Mouse (Mus musculus) spleen, adult 2 months (tissue): ENCODE results near the gene Grhl3. TPM values are rescaled to one million over a fixed set of nuclear protein-coding genes. Genes with fewer than 3 reads are reported as not detected.

Experiments
- DNase-seq, 2 experiments: peaks; one replicate each; pipeline versions ENCODE4 v3.0.0 to v3.0.0-alpha.2; 2012 to 2021; ENCODE audit warnings: low spot score in 2 of 2, low read depth in 1 of 2
- H3K27ac ChIP-seq: fragments of 200-500 bp; 2 replicates; pipeline ENCODE4 v1.5.1; 2012; ENCODE audit warnings: low read length, inconsistent platforms; ENCODE audit not compliant: insufficient read depth
- H3K27me3 ChIP-seq: fragments of 200-500 bp; 2 replicates; pipeline ENCODE4 v1.6.1; 2012; ENCODE audit warnings: mild to moderate bottlenecking, moderate library complexity, low read length, inconsistent platforms; ENCODE audit not compliant: control insufficient read depth, insufficient read depth
- H3K36me3 ChIP-seq: fragments of 200-500 bp; 2 replicates; pipeline ENCODE4 v1.6.1; 2012; ENCODE audit warnings: mild to moderate bottlenecking, low read length, inconsistent platforms; ENCODE audit not compliant: control insufficient read depth, insufficient read depth
- H3K4me1 ChIP-seq: fragments of 200-500 bp; 2 replicates; pipeline ENCODE4 v1.6.1; 2011; ENCODE audit warnings: inconsistent platforms; ENCODE audit not compliant: control insufficient read depth, insufficient read depth, insufficient read length
- H3K4me3 ChIP-seq: fragments of 200-500 bp; 2 replicates; pipeline ENCODE4 v1.5.1; 2011; ENCODE audit warnings: mild to moderate bottlenecking, inconsistent platforms; ENCODE audit not compliant: insufficient read depth, insufficient read length; ENCODE audit errors: extremely low read depth
- CTCF ChIP-seq: fragments of 200-500 bp; IDR thresholded peaks from 2 replicates; pipeline ENCODE4 v1.5.1; 2011; ENCODE audit warnings: mild to moderate bottlenecking, inconsistent platforms; ENCODE audit not compliant: insufficient read depth, insufficient read length, insufficient replicate concordance; ENCODE audit errors: extremely low read depth
- POLR2A ChIP-seq: fragments of 200-500 bp; IDR thresholded peaks from 2 replicates; pipeline ENCODE4 v1.6.1; 2011; ENCODE audit warnings: low read depth, low read length, inconsistent platforms
- WGBS: fragments of 180-500 bp; shearing (Covaris S2); methylation state at CpG from one replicate; pipeline ENCODE4 v1.1.7; 2018; 5-methylcytosine and 5-hydroxymethylcytosine counted together
- polyA plus RNA-seq: library from polyadenylated mRNA; depleted of rRNA; stranded (reverse); fragments of >200 nt; gene quantifications from 2 replicates; pipeline ENCODE4 v1.2.3, GENCODE M21; 2012; rRNA removed

Gene Grhl3
- polyA plus RNA-seq, 1 experiment, result 0.12 TPM

DNA sequence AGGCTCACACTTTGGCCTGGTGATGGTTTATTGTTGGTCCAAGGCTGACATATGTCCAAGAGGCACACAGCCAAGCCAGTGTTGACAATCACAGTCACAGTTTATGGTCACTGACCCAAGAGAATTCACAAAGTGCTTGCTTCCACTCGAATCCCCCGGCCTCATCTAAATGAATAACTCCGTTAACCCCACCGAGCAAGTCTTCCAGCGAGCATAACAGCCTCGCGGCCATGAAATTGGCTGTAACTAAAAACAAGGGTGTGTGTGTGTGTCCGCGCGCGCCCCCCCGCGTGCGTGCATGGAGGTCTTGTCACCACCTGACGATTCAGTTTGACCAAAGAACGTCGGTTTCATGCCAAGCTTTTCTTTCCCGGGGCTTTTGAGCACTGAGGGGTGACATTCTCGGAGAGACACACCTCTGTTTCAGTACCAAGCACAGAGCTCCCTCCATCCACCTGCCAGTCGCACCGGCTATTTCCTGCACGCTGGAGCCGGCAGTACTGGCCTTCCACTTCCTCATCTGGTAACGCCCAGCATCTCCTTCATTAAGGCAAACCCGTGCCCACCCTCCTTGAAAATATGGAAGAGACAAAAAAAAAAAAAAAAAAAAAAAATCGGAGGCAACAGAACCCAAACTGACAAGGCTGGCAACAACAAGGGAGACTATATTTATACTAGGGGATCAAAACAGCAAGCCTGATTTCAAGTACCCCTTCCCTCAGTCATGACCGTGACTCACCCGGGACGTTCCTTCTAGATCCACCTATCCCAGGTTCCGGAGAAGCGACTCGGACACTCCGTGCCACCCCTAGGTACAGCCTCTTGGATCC, 79.5 kb downstream of the Grhl3 start:
- Histone ChIP-seq H3K27ac (peak overlapping the region; percentile 73), H3K36me3 (peaks cover 12% of the 10 kb centered on the region), H3K4me1 (peaks cover 7% of the 10 kb centered on the region), H3K27me3 (no peaks in the 10 kb centered on the region), H3K4me3 (peak overlapping the region; percentile 90)
- WGBS, result 1% methylated on average over 33 of the region's 33 CpGs
- TF ChIP-seq CTCF, result no peak
- no peak; the same call in 1 of the 2 replicates for TF ChIP-seq POLR2A
- peak in 1 of 2 experiments; percentile 48 for DNase-seq

DNA sequence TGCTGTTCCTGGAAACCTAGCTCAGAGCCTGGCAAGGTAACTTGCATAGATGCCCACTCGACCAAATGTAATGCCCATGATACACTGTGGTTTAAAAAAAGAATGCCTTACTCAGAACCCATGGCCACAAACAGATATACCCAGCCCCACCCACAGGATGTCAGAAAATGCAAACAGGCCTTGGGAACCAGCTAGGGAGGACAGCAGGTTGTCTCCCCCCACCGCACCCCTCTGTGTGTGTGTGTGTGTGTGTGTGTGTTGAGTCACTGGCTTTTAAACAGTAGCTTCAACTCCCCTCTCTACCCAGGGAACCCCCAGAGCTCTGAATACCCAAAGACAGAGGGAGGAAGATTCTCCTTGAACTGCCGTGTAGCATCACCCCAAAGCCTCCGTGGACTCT, 80.2 kb downstream of the Grhl3 start:
- WGBS, result 20% methylated on average over 4 of the region's 4 CpGs
- no peaks in the 10 kb centered on the region for H3K27me3 ChIP-seq
- peak overlapping the region; percentile 90 for H3K4me3 ChIP-seq
- peaks cover 12% of the 10 kb centered on the region for H3K36me3 ChIP-seq
- peaks cover 7% of the 10 kb centered on the region for H3K4me1 ChIP-seq
- H3K27ac ChIP-seq, result peak overlapping the region; percentile 23; the same call in 1 of the 2 replicates
- peak in 1 of 2 experiments; percentile 24 for DNase-seq
- TF ChIP-seq CTCF (no peak), POLR2A (no peak)

Other genes starting within 250 kb of the Grhl3 start
- gene Srrm1, start 220.3 kb downstream of the Grhl3 start, polyA plus RNA-seq, result 21.1 and 22.2 TPM in 2 replicates
- gene Ncmap, start 175.4 kb downstream of the Grhl3 start, polyA plus RNA-seq, result 0.83 and 1.2 TPM in 2 replicates
- gene Rcan3, start 139.8 kb downstream of the Grhl3 start, polyA plus RNA-seq, result 6.3 and 7.9 TPM in 2 replicates
- 0.02 and 0.04 TPM in 2 replicates for gene Stpg1, start 78.8 kb downstream of the Grhl3 start, polyA plus RNA-seq
- gene Nipal3, start 78.6 kb downstream of the Grhl3 start, polyA plus RNA-seq, result 23.5 and 29.0 TPM in 2 replicates
- 0.61 and 0.78 TPM in 2 replicates for gene Ifnlr1, start 112.7 kb upstream of the Grhl3 start, polyA plus RNA-seq
- 0.67 and 0.76 TPM in 2 replicates for gene Il22ra1, start 154.5 kb upstream of the Grhl3 start, polyA plus RNA-seq
- 0.20 and 0.22 TPM in 2 replicates for gene Myom3, start 186.1 kb upstream of the Grhl3 start, polyA plus RNA-seq